14 mouse cellular contexts compared by ENCODE assay signal in genomic region chr8:49372686-49373085, GRCm38 (mm10).
"Had no signal": no experiment of that assay in that cellular context is flagged by ENCODE, and none has a peak within 500 bp of the region (broad histone marks: within the 10 kb centered on the region; RNA-seq: fewer than 3 reads in every experiment).

No protein-coding gene starts in this region.

- H3K9me3 ChIP-seq: limb, embryonic 12.5 days; lung, embryonic 15.5 days; neural tube, embryonic 15.5 days had no signal

- ATAC-seq: intestine, embryonic 16.5 days; liver, postnatal 0 days had no signal

- H3K27me3 ChIP-seq: limb, embryonic 12.5 days; liver, embryonic 13.5 days; lung, embryonic 15.5 days; neural tube, embryonic 15.5 days had no signal

- H3K36me3 ChIP-seq: limb, embryonic 12.5 days; liver, embryonic 13.5 days; lung, embryonic 15.5 days; neural tube, embryonic 15.5 days had no signal

- H3K4me1 ChIP-seq: limb, embryonic 12.5 days; liver, embryonic 13.5 days; lung, embryonic 15.5 days; neural tube, embryonic 15.5 days had no signal

- H3K4me2 ChIP-seq: limb, embryonic 12.5 days; liver, embryonic 13.5 days; lung, embryonic 15.5 days; neural tube, embryonic 15.5 days had no signal

- H3K9ac ChIP-seq: limb, embryonic 12.5 days; liver, embryonic 13.5 days; liver, postnatal 0 days; lung, embryonic 15.5 days; neural tube, embryonic 15.5 days had no signal

- H3K27ac ChIP-seq: limb, embryonic 12.5 days; liver, embryonic 13.5 days; lung, embryonic 15.5 days; neural tube, embryonic 15.5 days had no signal

- H3K4me3 ChIP-seq: limb, embryonic 12.5 days; liver, embryonic 13.5 days; lung, embryonic 15.5 days; myocyte; neural tube, embryonic 15.5 days had no signal

- DNase-seq: kidney, adult 8-10 months; kidney, postnatal 36 days; liver; liver, embryonic 13.5 days; liver, postnatal 0 days; lung, postnatal 36 days; right cerebral cortex, postnatal 4 days; spleen, adult 18-20 months; thymus, postnatal 36 days had no signal
